ENCODE assay signal across 16 mouse cellular contexts in the genomic region with DNA sequence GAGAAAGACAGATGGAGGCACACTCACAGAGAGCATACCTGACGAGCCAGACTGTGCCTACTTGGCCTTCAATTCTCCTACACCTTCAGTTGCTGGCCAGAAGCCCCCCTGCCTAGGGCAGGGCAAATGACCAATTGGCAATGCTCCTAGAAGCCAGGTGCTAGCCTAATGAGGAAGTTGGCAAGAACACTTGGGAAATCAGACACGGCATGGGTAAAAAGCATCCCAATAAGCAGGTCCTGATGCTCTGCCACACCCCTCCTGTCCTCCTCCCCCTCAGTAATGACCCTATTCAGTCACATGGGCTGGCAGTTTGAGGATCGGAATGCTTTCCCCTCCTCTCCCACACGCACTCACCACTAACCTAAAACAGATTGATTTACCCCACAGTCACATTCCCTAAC. TPM values are rescaled to one million over a fixed set of nuclear protein-coding genes. Genes with fewer than 3 reads are reported as not detected.
DNase-seq lines count a peak whose midpoint lies in the region; ATAC-seq lines count a peak whose summit lies in the region.
"Had no signal": no experiment of that assay in that cellular context is flagged by ENCODE, and none has a peak within 500 bp of the region (broad histone marks: within the 10 kb centered on the region; RNA-seq: fewer than 3 reads in every experiment).

No protein-coding gene starts in this region.

- no peaks in the 10 kb centered on the region for H3K36me3 ChIP-seq in kidney, embryonic 15.5 days
- no peaks in the 10 kb centered on the region for H3K36me3 ChIP-seq in heart, embryonic 12.5 days

- no peak overlapping the region for H3K27ac ChIP-seq in kidney, embryonic 15.5 days
- no peak overlapping the region for H3K27ac ChIP-seq in heart, embryonic 12.5 days (ENCODE audit: poor library complexity, severe bottlenecking)
- H3K27ac ChIP-seq: liver, embryonic 14.5 days had no signal

- no peak overlapping the region for H3K4me2 ChIP-seq in kidney, embryonic 15.5 days
- no peak overlapping the region for H3K4me2 ChIP-seq in heart, embryonic 12.5 days

- no peaks in the 10 kb centered on the region for H3K27me3 ChIP-seq in kidney, embryonic 15.5 days
- H3K27me3 ChIP-seq in heart, embryonic 12.5 days (replicated peaks), result no peaks in the 10 kb centered on the region

- H3K9ac ChIP-seq in kidney, embryonic 15.5 days, result no peak overlapping the region
- no peak overlapping the region for H3K9ac ChIP-seq in heart, embryonic 12.5 days
- H3K9ac ChIP-seq: liver, embryonic 14.5 days had no signal

- 27% methylated on average over 4 of the region's 4 CpGs for WGBS in kidney, embryonic 15.5 days
- WGBS in heart, embryonic 12.5 days, result 34% methylated on average over 4 of the region's 4 CpGs

- 0 out of 2 replicates have a peak, but pooled peaks cover 12% of the 10 kb centered on the region for H3K4me1 ChIP-seq in kidney, embryonic 15.5 days
- no peaks in the 10 kb centered on the region for H3K4me1 ChIP-seq in heart, embryonic 12.5 days (replicated peaks)

- 0 out of 2 replicates have a peak, but pooled peaks have one; percentile 22 for ATAC-seq in kidney, embryonic 15.5 days (replicated peaks; ENCODE audit: low FRiP score)
- no peak for ATAC-seq in heart, embryonic 12.5 days (ENCODE audit: insufficient number of reproducible peaks, low FRiP score)
- ATAC-seq: forebrain, embryonic 16.5 days; intestine, embryonic 16.5 days had no signal

- no peak overlapping the region for H3K4me3 ChIP-seq in kidney, embryonic 15.5 days (replicated peaks)
- no peak overlapping the region for H3K4me3 ChIP-seq in heart, embryonic 12.5 days

- no peaks in the 10 kb centered on the region for H3K9me3 ChIP-seq in kidney, embryonic 15.5 days (replicated peaks)
- H3K9me3 ChIP-seq in heart, embryonic 12.5 days (replicated peaks), result no peaks in the 10 kb centered on the region

- no peak for DNase-seq in kidney, adult 8-10 months
- peak; percentile 39 for DNase-seq in MN1 (ENCODE audit: low spot score)
- DNase-seq in cerebellum, adult 11 months, result peak; percentile 88
- peak; percentile 28 for DNase-seq in embryo, embryonic 11 days
- no peak for DNase-seq in adrenal gland, adult (ENCODE audit: inconsistent age in 2 of 2, low spot score in 1 of 2)
- DNase-seq in spleen, postnatal 10 days (ENCODE audit: low spot score in 2 of 2), result no peak
- DNase-seq: adrenal gland, postnatal 14 days; gastrocnemius, postnatal 36 days; heart, postnatal 10 days; lung, postnatal 4 days; spleen, adult 18-20 months had no signal

RNA-seq across cellular contexts. Expression of a gene that starts 19.0 kb away (rescaled TPM):
- 7.2 and 8.1 TPM in 2 replicates for polyA plus RNA-seq in kidney, embryonic 15.5 days (2015; fragmentation: Nextera tagmentation; extraction: Ambion mirVana)
- 1.5 TPM in 2 replicates for polyA plus RNA-seq in heart, embryonic 12.5 days (2016; fragmentation: Nextera tagmentation; extraction: Ambion mirVana)

Comparison
In these comparisons a context has a peak if more than half of its experiments do, and no peak if none do; other contexts are left out.
1. DNase-seq: peak in MN1 (single experiment), cerebellum, adult 11 months (single experiment) and embryo, embryonic 11 days (single experiment); none in kidney, adult 8-10 months (0 of 2), adrenal gland, adult (0 of 2) and spleen, postnatal 10 days (0 of 2).